Mouse (Mus musculus): ENCODE data around the gene Ptpn22. TPM values are rescaled to one million over a fixed set of nuclear protein-coding genes. Genes with fewer than 3 reads are reported as not detected.

The Ptpn22 gene
- polyA plus RNA-seq, 1 experiment from 2014 or later, result 0.28 TPM

DNA sequence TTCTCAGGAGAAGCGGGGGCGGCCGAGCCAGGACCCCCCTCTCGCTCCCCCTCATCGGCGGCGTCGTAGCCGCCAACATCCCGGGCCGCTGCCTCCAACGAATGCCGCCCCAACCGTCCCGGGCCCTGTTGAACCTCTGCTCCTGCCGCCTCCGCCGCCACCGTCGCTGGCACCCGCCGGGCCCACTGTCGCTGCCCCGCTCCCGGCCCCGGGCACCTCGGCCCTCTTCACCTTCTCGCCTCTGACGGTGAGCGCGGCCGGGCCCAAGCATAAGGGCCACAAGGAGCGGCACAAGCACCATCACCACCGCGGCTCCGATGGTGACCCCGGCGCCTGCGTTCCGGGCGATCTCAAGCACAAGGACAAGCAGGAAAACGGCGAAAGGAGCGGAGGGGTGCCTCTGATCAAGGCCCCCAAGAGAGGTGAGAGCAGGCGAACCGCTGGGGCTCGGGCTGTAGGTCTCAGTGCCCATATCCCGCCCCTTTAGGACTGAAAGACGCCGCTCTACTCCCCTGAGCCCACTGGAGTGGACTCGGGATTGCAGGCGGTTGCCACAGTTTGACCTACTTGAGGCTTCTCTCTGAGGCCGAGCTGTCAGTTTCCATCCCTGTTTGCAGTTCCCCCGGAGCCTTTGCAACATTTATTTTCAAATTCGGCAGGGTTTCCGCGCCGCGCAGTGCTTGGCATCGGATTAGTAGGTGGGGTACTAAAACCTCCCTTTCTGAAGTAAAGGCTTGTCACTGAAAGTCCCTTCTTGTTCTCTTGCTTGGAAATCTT, 55.3 kb downstream of the Ptpn22 start:
- peak overlapping the region; percentile 83 for H3K4me3 ChIP-seq
- WGBS, result under 1% methylated on average over 60 of the region's 60 CpGs
- peak; percentile 80 for DNase-seq (ENCODE audit: low spot score)
- H3K4me1 ChIP-seq, result peaks cover 16% of the 10 kb centered on the region
- H3K9me3 ChIP-seq (replicated peaks), result no peaks in the 10 kb centered on the region
- peak overlapping the region; percentile 96 for H3K27ac ChIP-seq
- peaks cover 4% of the 10 kb centered on the region for H3K36me3 ChIP-seq
- no peaks in the 10 kb centered on the region for H3K27me3 ChIP-seq (ENCODE audit: low read depth, poor library complexity, severe bottlenecking)

GRCm38 (mm10) chr3:103915509-103915896, 55.9 kb downstream of the Ptpn22 start:
- Histone ChIP-seq H3K27me3 (ENCODE audit: low read depth, poor library complexity, severe bottlenecking) (no peaks in the 10 kb centered on the region), H3K4me1 (peaks cover 16% of the 10 kb centered on the region), H3K27ac (peak overlapping the region; percentile 96), H3K4me3 (peak overlapping the region; percentile 83), H3K36me3 (peaks cover 9% of the 10 kb centered on the region), H3K9me3 (replicated peaks) (no peaks in the 10 kb centered on the region)
- no peak for DNase-seq (ENCODE audit: low spot score)
- 6% methylated on average over 7 of the region's 7 CpGs for WGBS

GRCm38 (mm10) chr3:103916205-103916838, 56.7 kb downstream of the Ptpn22 start:
- Histone ChIP-seq H3K27ac (no peak overlapping the region), H3K9me3 (replicated peaks) (no peaks in the 10 kb centered on the region)
- no peak for DNase-seq (ENCODE audit: low spot score)

GRCm38 (mm10) chr3:103916839-103917237, 57.2 kb downstream of the Ptpn22 start:
- Histone ChIP-seq H3K27ac (no peak overlapping the region), H3K9me3 (replicated peaks) (no peaks in the 10 kb centered on the region)
- WGBS, result 84% methylated on average over 3 of the region's 3 CpGs

More at GRCm38 (mm10) chr3:103916205-103916838, 56.7 kb downstream of the Ptpn22 start:
- WGBS, result 69% methylated on average over 5 of the region's 5 CpGs
- Histone ChIP-seq H3K27me3 (ENCODE audit: low read depth, poor library complexity, severe bottlenecking) (no peaks in the 10 kb centered on the region), H3K36me3 (peaks cover 10% of the 10 kb centered on the region), H3K4me3 (peak overlapping the region; percentile 83), H3K4me1 (peaks cover 16% of the 10 kb centered on the region)

DNA sequence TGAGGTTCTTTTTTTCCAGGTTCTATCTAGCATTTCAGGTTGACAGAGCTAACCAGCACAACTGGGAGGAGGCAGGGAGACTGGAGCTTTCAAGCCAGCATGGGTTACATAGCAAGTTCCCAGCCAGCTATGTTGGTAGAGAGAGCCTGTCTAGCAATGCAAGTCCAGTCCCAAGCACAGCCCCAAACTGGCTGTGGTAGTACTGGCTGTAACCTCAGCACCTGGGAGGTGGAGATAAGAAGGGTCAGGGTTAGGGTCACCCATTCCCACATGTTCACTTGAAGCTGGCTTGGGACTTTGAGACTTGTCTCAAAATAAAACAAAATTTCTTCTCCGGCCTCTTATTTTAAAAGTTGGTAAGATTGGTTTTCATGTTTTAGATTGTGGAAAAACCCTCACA, 60.5 kb downstream of the Ptpn22 start:
- no peak overlapping the region for H3K27ac ChIP-seq
- WGBS, result 85% methylated on average over 1 of the region's 1 CpGs
- H3K4me1 ChIP-seq, result peaks cover 16% of the 10 kb centered on the region
- peaks cover 10% of the 10 kb centered on the region for H3K36me3 ChIP-seq
- no peak overlapping the region for H3K4me3 ChIP-seq
- no peaks in the 10 kb centered on the region for H3K27me3 ChIP-seq (ENCODE audit: low read depth, poor library complexity, severe bottlenecking)
- DNase-seq (ENCODE audit: low spot score), result no peak
- no peaks in the 10 kb centered on the region for H3K9me3 ChIP-seq (replicated peaks)

More at GRCm38 (mm10) chr3:103916839-103917237, 57.2 kb downstream of the Ptpn22 start:
- peak overlapping the region; percentile 83 for H3K4me3 ChIP-seq
- H3K4me1 ChIP-seq, result peaks cover 16% of the 10 kb centered on the region
- no peaks in the 10 kb centered on the region for H3K27me3 ChIP-seq (ENCODE audit: low read depth, poor library complexity, severe bottlenecking)
- H3K36me3 ChIP-seq, result peaks cover 10% of the 10 kb centered on the region
- DNase-seq (ENCODE audit: low spot score), result no peak

GRCm38 (mm10) chr3:103925302-103925701, 65.7 kb downstream of the Ptpn22 start:
- Histone ChIP-seq H3K36me3 (peaks cover 24% of the 10 kb centered on the region), H3K4me3 (no peak overlapping the region), H3K27me3 (ENCODE audit: low read depth, poor library complexity, severe bottlenecking) (no peaks in the 10 kb centered on the region), H3K9me3 (replicated peaks) (no peaks in the 10 kb centered on the region), H3K4me1 (no peaks in the 10 kb centered on the region), H3K27ac (no peak overlapping the region)
- WGBS, result 85% methylated on average over 3 of the region's 3 CpGs
- DNase-seq (ENCODE audit: low spot score), result no peak

- Histone ChIP-seq H3K4me1 (no peaks in the 10 kb centered on the region), H3K9me3 (replicated peaks) (no peaks in the 10 kb centered on the region), H3K36me3 (peaks cover 39% of the 10 kb centered on the region), H3K27ac (no peak overlapping the region), H3K4me3 (no peak overlapping the region), H3K27me3 (ENCODE audit: low read depth, poor library complexity, severe bottlenecking) (no peaks in the 10 kb centered on the region)
- 86% methylated on average over 6 of the region's 6 CpGs for WGBS
- DNase-seq (ENCODE audit: low spot score), result no peak
These were observed 67.9 kb downstream of the Ptpn22 start for GRCm38 (mm10) chr3:103927511-103927910.

DNA sequence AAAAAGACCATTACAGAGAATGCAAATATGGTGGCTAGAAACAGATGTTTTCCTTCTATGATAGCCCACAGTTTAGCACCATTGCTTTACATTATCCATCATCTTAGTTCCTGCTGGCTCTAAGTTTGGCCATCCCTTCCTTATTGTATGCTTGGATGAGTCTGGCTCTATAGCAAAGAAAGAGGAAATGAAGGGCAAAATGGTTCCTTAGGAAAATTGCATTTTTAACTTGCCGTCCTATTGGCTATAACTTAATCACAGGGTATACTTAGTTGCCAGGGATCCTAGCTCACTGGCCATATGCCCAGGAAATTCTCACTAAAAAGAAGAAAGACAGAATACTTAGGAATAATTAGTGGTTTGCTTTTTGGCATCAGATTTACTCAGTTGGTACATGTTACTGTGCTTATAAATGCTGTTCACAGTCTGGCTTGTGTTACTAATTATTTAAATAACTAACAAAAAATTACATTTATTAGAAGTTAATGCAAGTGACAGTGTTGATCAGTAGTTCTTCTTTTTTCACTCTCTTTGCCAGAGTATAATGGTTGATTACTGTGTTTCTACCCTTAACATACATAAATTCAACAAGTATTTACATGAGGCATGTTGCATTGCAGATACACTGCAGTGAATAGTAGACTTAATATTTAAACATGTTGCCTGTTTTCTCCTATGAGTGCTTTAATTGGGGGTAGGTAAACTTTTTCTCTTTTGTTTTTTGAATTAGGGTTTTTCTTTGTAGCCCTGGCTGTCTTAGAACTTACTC, 85.4 kb downstream of the Ptpn22 start:
- Histone ChIP-seq H3K4me1 (no peaks in the 10 kb centered on the region), H3K27ac (no peak overlapping the region), H3K4me3 (no peak overlapping the region), H3K9me3 (replicated peaks) (no peaks in the 10 kb centered on the region), H3K36me3 (peaks cover 10% of the 10 kb centered on the region; the same call in 1 of the 2 replicates), H3K27me3 (ENCODE audit: low read depth, poor library complexity, severe bottlenecking) (no peaks in the 10 kb centered on the region)
- DNase-seq (ENCODE audit: low spot score), result no peak
- WGBS, result 90% methylated on average over 1 of the region's 1 CpGs

DNA sequence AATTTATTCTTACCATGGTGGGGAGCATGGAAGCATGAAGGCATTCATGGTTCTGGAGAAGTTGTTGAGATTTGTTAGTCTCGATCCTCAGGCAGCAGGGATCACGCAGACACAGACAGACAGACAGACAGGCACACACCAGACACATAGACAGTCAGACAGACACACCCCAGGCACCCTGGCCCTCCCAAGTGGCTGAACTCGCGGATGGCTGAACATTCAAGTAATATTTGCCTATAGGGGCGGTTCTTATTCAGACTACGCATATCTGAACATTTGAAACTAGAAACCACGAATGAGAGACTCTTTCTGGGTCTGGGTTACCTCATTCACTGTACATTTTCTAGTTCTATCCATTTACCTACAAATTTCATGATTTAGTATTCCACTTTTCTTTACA, 89.1 kb downstream of the Ptpn22 start:
- Histone ChIP-seq H3K9me3 (replicated peaks) (no peaks in the 10 kb centered on the region), H3K27ac (no peak overlapping the region), H3K36me3 (peaks cover 10% of the 10 kb centered on the region), H3K4me1 (no peaks in the 10 kb centered on the region), H3K4me3 (no peak overlapping the region), H3K27me3 (ENCODE audit: low read depth, poor library complexity, severe bottlenecking) (no peaks in the 10 kb centered on the region)
- no peak for DNase-seq (ENCODE audit: low spot score)
- WGBS, result 92% methylated on average over 7 of the region's 7 CpGs

DNA sequence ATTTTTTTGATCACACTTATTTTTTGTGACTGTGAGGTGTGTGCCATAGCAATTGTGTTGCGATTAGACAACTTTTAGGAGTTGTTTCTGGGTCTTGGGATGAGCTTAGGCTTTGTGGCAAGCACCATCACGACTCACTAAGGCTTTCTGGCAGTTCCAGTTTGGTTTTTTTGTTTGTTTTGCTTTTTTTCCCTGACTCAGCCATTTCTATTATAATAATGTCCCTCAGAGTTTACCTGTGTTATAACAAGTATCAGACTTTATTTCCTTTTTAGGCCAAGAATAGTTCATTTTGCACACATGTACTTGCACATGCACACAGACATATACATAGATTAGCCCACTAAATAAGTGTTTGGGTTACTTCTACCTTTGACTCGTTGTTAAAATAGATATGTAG, 101.0 kb downstream of the Ptpn22 start:
- Histone ChIP-seq H3K4me3 (no peak overlapping the region), H3K27ac (no peak overlapping the region), H3K9me3 (replicated peaks) (no peaks in the 10 kb centered on the region), H3K27me3 (ENCODE audit: low read depth, poor library complexity, severe bottlenecking) (no peaks in the 10 kb centered on the region), H3K36me3 (peaks cover 76% of the 10 kb centered on the region), H3K4me1 (no peaks in the 10 kb centered on the region)
- DNase-seq (ENCODE audit: low spot score), result no peak
- 93% methylated on average over 3 of the region's 3 CpGs for WGBS
